Mouse (Mus musculus) kidney, adult 11 months (tissue): Measurements from ENCODE around the gene Bmpr1b.

Source experiments
- DNase-seq: peaks from one replicate; pipeline ENCODE4 v3.0.0; 2022

Bmpr1b gene

DNA sequence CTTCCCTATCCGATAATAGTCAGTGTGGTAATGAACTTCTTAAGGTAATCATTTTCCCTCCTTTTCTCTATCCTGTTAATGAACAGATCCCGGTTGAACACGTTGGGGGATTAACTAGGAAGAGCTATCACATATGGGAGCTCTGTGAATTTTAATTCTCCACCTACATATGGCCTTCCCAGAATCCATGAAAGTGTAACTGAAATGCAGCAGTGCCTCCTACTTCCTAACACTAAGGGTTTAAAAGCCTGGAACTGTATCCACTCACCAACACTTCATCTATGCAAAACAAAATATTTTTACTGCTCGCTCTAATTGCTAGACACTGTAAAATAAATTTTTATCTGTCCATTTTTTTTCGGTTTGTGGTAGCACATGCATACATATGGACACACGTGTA is 63.0 kb downstream of the Bmpr1b start:
- DNase-seq: no peak

DNA sequence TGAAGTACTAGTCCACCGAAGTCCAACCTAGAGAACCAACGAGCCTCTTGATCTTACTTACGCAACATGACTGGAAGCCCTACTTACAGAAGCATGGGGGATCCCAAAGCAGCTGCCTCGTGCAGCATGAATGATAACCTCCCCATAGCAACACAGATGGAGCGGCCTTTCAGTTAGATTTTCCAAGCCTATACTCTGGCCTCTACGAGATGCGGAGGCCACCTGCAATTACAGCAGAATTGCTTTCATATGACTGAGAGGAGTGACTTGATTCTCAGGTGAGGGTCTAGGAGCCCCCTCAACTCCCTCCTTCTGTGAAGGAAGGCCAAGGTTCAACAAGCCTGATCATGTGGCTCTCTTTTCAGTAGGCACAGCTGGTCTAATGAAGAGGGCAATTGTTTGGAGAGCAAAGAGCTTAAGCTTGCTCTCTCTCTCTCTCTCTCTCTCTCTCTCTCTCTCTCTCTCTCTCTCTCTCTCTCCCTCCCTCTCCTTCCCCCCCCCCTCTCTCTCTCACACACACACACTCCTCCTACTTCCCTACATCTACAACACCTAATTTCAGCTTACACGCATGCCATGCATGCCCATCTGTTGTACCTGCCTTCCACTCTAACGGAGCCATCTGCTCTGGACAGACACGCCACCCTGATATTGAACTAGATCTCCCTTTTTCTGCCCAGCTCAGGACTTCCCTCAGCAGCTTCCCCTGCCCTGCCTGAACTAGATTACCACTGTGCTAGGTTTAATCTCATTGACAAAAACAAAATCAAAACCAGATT is 65.0 kb downstream of the Bmpr1b start:
- no peak for DNase-seq

GRCm38 (mm10) chr3:142103622-142104021 is 65.6 kb downstream of the Bmpr1b start:
- DNase-seq: no peak

- no peak for DNase-seq
These were observed 70.1 kb downstream of the Bmpr1b start for GRCm38 (mm10) chr3:142099151-142099550.

DNA sequence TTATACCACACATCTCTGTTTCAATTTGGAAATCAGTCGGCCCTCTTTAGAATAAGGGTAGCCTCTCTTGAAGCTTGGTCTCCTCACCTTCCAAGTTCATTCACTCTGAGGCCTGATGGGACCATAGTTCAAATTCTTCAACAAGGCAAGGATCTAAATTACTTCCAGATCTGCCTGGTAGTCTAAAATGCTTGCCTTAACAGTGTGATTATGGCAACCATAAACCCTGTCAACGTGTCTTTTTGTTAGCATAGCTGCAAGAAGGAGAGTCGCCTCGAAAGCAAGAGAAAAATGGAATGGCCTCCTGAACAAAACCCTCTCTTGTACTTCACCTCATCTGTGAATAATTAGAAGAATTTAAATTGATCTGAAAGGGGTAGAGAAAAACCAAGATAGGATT is 75.2 kb downstream of the Bmpr1b start:
- DNase-seq: no peak

- DNase-seq: no peak
These were observed 79.5 kb downstream of the Bmpr1b start for GRCm38 (mm10) chr3:142089684-142090083.

DNA sequence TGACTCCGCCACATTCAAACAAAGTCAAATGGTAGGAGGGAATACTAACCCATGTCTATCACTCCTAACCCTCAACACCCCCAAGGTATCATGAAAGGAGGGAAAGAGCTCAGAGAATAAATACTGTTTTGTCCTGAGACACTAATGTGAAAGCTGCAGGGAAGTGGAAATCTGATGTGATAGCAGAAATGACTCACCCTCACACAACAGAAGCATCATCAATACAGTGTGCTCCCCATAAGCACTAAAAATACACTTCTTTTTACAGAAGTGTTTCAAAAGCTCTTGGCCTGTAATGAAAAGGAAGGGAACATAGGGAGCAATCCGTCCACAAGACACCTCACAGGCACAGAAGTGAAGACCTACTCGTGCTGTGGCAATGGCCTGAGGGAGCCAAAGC is 83.3 kb downstream of the Bmpr1b start:
- DNase-seq: no peak

DNA sequence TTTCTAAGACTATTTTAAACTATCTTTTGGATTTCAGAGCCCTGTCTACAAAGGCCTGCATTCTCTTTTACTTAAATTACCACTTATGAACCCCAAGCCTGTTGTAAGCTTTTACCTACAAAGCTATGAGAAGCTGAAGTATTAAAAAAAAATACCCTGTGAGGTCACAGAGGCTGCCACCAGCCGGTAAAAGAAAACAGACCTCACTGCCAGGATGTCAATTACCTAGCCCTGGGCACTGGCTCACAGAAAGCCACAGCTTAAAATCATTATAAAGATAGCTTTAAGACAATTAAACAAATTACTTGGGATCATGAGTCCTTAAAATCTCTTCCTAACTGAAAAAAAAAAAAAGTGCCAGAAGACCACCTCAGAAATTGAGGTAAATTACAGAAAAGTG is 85.1 kb downstream of the Bmpr1b start:
- DNase-seq: no peak

DNA sequence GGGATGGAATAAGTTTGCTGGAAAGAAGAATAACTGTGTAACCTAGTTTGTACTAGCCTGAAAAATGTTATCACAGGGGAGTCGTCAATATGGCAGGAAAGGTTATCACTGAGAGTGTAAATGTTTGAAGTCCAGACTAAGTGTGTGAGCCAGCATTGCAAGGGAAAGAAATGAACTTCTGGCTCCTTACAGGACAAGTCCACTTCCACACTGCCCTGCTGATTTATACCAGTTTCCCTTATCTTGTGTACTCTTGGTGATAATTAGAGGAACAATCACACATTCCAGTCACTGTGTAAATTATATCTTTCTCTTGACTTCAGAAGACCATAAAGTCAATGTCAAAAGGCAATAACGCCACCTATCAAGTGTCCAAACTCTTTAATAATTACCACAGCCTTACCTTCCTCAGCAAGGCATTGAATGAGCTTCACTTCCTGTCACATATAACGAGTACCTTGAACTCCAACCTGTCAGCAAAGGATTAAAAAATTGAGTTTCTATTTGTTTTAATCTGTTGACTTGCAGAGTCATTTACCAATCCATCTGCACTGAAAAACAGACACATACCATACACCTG is 91.4 kb downstream of the Bmpr1b start:
- no peak for DNase-seq

DNA sequence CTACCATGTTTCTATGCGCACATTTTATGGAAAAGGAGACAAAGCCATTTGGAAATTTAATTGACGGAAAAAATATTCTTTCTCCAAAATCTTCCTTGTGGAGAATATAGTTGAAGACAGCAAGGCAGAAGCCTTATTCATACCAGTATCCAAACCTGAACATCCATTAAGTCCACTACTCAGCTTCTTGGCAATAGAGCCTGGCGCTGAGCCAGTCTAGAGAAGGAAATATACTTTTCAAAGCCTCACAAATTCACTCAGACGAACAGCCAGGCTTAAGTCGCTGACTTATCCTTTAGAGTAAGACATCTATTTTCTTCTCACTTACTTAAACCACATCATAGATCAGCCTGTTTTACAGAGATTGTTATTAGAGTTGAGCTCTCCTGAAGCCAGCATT is 97.6 kb downstream of the Bmpr1b start:
- DNase-seq: no peak

GRCm38 (mm10) chr3:142066792-142067346 is 102.4 kb downstream of the Bmpr1b start:
- DNase-seq: no peak

DNA sequence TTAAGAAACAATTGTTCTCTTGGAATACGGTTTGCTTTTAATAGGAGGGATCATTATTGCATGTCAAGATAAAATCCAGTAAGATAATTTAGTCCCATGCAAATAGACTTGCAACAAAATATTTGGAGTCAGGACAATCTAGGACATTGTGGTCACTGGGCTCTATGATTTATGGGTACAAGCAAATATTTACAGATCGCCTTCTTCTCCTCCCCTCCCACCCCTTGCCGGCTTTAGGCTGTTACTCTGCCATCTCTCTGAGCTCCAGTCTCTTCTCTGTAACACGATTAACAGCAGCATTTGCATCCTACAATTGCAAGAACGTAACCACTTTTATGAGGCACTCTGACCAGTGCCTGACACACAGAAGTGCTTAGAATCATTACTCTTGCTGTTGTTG is 104.1 kb downstream of the Bmpr1b start:
- no peak for DNase-seq

GRCm38 (mm10) chr3:142063536-142064226 is 105.5 kb downstream of the Bmpr1b start:
- DNase-seq: peak; percentile 12

DNA sequence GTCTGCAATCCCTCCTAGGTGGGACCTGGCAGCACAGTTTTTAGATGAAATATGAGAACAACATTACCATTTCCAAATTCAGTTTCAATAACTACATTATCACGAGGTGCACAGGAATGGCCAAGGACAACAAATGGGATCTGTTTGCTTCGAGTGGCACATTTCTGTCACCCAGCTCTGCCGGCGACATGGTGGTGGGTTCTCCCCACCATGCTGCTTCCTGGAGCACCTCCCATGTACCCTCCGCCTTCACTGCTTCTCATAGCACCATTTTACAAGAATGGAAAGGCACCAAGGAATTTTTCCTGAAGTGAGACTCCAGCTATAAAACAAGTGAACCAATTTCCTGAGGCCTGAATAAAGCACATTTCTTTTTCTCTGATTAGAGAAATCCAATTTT is 108.0 kb downstream of the Bmpr1b start:
- DNase-seq: no peak

- no peak for DNase-seq
These were observed 109.3 kb downstream of the Bmpr1b start for GRCm38 (mm10) chr3:142059890-142060289.

DNA sequence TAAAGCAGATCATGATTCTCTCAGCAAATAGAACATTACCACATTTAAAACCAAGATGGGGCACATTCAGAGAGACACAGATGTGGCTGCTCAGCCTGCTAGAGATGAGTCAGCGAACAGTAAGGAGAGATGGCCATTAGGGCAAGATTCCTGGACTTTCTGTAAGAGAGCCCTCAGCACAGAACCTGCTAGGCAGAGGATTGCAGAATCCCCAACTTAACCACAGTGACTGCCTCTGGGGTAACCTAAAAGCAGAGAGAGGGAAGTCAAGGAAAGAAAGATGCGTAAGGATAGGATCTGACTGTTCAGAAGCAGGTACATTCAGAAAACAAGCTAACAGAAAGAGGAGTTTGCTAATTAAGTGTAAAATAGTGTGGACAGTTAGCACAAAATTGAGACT is 118.5 kb downstream of the Bmpr1b start:
- no peak for DNase-seq

GRCm38 (mm10) chr3:142049610-142050009 is 119.6 kb downstream of the Bmpr1b start:
- DNase-seq: no peak

- DNase-seq: no peak
These were observed 120.1 kb downstream of the Bmpr1b start for GRCm38 (mm10) chr3:142049093-142049492.

GRCm38 (mm10) chr3:142048493-142048892 is 120.7 kb downstream of the Bmpr1b start:
- no peak for DNase-seq

- no peak for DNase-seq
These were observed 125.8 kb downstream of the Bmpr1b start for GRCm38 (mm10) chr3:142043463-142043862.

GRCm38 (mm10) chr3:142043006-142043405 is 126.2 kb downstream of the Bmpr1b start:
- DNase-seq: no peak

DNA sequence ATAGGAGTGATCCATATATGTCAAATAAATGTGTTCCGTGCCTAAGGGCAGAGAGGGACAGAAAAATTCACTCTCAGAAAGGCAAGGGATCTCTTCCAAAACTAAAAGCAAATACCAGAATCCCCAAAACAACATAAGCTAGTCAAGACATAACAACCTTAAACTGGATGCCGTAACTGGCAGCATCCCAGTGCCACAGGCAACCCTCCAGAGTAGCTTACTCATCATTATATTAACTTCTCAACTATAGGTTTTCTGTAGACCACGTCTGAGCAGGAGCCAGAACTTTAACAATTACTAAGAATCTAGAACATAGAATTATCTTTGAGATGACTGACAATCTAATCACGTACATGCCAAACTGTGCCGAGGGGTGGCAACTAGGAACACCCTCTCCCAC is 128.9 kb downstream of the Bmpr1b start:
- no peak for DNase-seq

GRCm38 (mm10) chr3:142034160-142034559 is 135.1 kb downstream of the Bmpr1b start:
- no peak for DNase-seq

DNA sequence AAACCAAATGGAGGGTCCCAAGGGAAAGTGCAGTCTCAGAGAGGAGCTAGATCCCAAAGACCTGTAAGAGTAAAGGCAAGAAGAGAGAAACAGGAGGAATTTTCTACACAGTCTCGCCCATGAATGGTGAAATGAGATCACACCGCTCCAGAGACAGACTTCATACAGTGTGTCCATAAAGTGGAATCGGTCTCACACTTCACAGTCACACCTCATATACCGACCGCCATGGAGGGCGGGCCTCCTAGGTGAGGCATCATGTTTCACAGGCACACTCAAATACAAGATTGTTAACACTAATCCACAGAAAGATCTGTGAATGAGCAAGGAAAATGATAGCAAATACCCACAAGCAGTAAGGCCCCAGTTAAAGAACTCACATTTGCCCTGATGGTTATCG is 149.5 kb downstream of the Bmpr1b start:
- no peak for DNase-seq
